Mouse (Mus musculus) liver, embryonic 14.5 days (tissue): ENCODE results near the gene Mipol1.

Experiments
- CTCF ChIP-seq: IDR thresholded peaks from 2 replicates; pipeline ENCODE4 v1.5.1; 2016; ENCODE audit warnings: antibody characterized with exemption, low read depth, control low read depth
- EP300 ChIP-seq: IDR thresholded peaks from 2 replicates; pipeline ENCODE4 v1.6.1; 2016; ENCODE audit warnings: antibody characterized with exemption, low read depth

- TF ChIP-seq CTCF (no peak), EP300 (no peak)
Observed at GRCm38 (mm10) chr12:57536056-57536908, 306.1 kb downstream of the Mipol1 start.
